Mouse (Mus musculus) hindbrain, embryonic 12.5 days (tissue): Measurements from ENCODE around the gene Bod1l. TPM values are rescaled to one million over a fixed set of nuclear protein-coding genes. Genes with fewer than 3 reads are reported as not detected.

ENCODE experiments used
- ATAC-seq: fragments of 200-750 bp; cut with Nextera tagmentation; 2 replicates; pipeline ENCODE4 v1.8.0; 2017; ENCODE audit warnings: moderate TSS enrichment; ENCODE audit not compliant: low FRiP score
- H3K27ac ChIP-seq: fragments of 300-500 bp; sonication (generic); 2 replicates; pipeline ENCODE4 v1.5.1; 2016; ENCODE audit warnings: mild to moderate bottlenecking
- H3K27me3 ChIP-seq: fragments of 300-500 bp; sonication (generic); 2 replicates; pipeline ENCODE4 v1.6.1; 2016; ENCODE audit warnings: mild to moderate bottlenecking
- H3K36me3 ChIP-seq: fragments of 300-500 bp; sonication (generic); 2 replicates; pipeline ENCODE4 v1.6.1; 2016; ENCODE audit warnings: mild to moderate bottlenecking
- H3K4me1 ChIP-seq: fragments of 300-500 bp; sonication (generic); 2 replicates; pipeline ENCODE4 v1.6.1; 2016
- H3K4me2 ChIP-seq: fragments of 300-500 bp; sonication (generic); replicated peaks from 2 replicates; pipeline ENCODE4 v1.6.1; 2016; ENCODE audit warnings: mild to moderate bottlenecking
- H3K4me3 ChIP-seq: fragments of 300-500 bp; sonication (generic); 2 replicates; pipeline ENCODE4 v1.5.1; 2016; ENCODE audit warnings: mild to moderate bottlenecking
- H3K9ac ChIP-seq: fragments of 300-500 bp; sonication (generic); 2 replicates; pipeline ENCODE4 v1.6.1; 2016; ENCODE audit warnings: mild to moderate bottlenecking, moderate library complexity
- H3K9me3 ChIP-seq: fragments of 300-500 bp; sonication (generic); replicated peaks from 2 replicates; pipeline ENCODE4 v1.6.1; 2016; ENCODE audit warnings: mild to moderate bottlenecking
- WGBS: fragments of 180-500 bp; shearing (Covaris S2); methylation state at CpG from one replicate; pipeline ENCODE4 v1.1.7; 2016; 5-methylcytosine and 5-hydroxymethylcytosine counted together
- polyA plus RNA-seq: library from polyadenylated mRNA; unstranded; fragments of >200 nt; fragmentation: Nextera tagmentation; extraction: Ambion mirVana; gene quantifications from 2 replicates; pipeline ENCODE4 v1.2.1, GENCODE M21; 2016

The Bod1l gene
- polyA plus RNA-seq, 1 experiment from 2014 or later, result 29.6 TPM

DNA sequence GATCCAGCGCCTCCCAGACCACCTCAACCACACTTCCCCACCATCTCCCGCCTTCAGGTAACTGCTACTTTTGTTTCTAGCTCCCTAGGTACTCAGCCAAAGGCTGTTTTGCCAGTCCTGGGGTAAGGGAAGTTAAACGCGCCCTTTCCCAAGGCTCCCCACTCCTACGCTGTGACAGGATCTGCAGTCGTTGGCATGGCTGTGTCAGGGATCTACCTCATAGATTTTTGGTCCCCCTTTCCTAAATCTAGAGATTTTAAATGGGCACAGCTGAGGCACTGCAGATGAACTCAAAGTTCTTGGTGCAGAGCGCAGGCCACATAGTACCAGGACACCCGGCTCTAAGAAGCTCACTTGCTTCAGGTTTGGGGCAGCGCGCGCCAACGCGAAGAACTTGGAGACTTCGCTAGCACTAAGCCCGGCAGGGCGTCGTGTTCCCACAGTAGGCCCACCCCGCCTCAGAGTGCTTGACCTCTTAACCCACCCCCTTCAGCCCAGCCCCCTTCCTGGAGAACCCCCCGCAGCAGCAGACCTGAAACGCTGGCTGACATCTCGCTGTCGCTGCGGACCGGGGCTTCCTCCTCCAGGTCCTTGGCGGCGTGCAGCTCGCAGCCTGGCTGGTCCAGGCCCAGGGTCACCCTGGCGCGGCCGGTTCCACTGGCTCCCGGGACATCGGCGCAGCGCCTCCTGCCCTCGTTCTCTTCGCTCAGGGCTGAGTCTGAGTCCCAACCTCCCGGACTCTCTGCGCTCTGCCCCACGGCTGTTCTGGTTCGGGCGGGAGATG is 81.0 kb downstream of the Bod1l start:
- peaks cover 95% of the 10 kb centered on the region for H3K27me3 ChIP-seq
- no peaks in the 10 kb centered on the region for H3K9me3 ChIP-seq
- H3K36me3 ChIP-seq, result no peaks in the 10 kb centered on the region
- H3K4me1 ChIP-seq, result peaks cover 36% of the 10 kb centered on the region
- peak overlapping the region; percentile 62 for H3K4me2 ChIP-seq
- WGBS, result under 1% methylated on average over 36 of the region's 41 CpGs
- peak overlapping the region; percentile 45; the same call in 1 of the 2 replicates for H3K9ac ChIP-seq
- H3K4me3 ChIP-seq, result peak overlapping the region; percentile 31
- peak; percentile 30; the same call in 1 of the 2 replicates for ATAC-seq
- no peak overlapping the region for H3K27ac ChIP-seq

DNA sequence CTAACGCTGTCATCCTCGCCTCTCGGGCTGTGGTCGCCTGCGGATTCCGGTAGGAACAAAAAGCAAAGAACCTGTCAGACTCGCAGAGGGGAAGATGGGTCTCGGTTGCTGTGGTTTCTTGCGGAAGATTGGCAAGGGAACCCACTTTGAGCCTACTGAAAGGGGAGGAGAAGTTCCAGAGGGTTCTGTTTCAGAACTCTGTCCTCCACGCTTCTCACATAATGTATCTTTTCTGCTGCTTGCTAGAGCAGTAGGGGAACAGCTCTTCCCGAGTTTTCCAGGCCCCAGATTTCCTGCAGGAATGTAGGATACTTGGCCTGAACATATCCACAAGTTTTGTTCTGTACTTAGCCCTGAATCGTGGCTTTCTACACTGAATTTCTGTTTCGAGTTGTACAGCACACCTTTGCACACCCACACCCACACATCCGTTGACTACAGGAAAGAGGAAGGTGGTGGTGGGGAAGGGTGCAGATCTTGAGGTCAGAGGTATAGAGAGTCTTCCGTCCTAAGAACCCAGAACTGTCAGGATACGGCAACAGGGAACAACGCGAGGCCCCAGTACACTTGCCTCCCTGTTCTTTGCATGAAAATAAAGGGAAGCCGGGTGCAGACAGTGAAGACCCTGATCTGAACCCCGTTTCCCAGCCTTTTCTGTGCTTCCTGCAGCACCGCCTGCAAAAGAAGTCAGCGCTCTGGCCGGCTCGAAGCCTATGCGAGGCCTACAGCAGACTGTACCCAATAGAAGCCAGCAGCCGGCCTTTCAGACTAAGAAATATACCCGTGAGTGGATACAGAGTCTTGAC is 81.8 kb downstream of the Bod1l start:
- Histone ChIP-seq H3K4me3 (peak overlapping the region; percentile 31), H3K36me3 (no peaks in the 10 kb centered on the region), H3K9me3 (no peaks in the 10 kb centered on the region), H3K27me3 (peaks cover 95% of the 10 kb centered on the region), H3K4me2 (peak overlapping the region; percentile 62; the same call in 1 of the 2 replicates), H3K9ac (0 out of 2 replicates have a peak overlapping the region, but pooled peaks have one; percentile 8), H3K4me1 (peaks cover 28% of the 10 kb centered on the region), H3K27ac (no peak overlapping the region)
- ATAC-seq, result no peak
- WGBS, result 1% methylated on average over 27 of the region's 27 CpGs

DNA sequence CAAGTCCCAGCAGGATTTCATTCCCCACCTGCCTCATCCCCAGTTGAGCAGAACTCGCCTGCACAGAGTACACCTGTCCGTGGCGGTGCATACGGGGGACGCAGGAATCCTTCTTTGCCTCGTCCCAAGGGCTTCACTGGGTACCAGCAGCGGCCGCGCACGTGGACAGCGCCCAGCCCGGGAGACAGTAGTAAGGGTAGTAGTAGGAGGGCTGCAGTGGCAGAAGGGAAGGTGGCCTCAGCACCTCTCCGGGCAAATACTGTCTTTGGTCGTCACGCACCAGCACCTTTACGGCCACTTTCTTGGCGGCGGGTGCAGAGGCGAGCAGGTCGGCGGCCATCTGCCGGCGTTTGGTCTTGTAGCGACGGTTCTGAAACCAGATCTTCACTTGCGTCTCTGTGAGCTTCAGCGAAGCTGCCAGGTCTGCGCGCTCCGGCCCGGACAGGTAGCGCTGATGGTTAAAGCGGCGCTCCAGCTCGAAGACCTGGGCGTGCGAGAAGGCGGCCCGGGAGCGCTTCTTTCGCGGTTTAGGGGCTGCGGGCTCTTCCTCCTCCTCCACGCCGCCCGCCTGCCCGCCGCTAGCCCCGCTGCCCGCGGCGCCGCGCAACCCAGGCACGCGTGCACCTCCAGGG is 82.5 kb downstream of the Bod1l start:
- no peak overlapping the region for H3K27ac ChIP-seq
- peak overlapping the region; percentile 19; the same call in 1 of the 2 replicates for H3K4me2 ChIP-seq
- 0 out of 2 replicates have a peak, but pooled peaks have one; percentile 18 for ATAC-seq
- H3K36me3 ChIP-seq, result no peaks in the 10 kb centered on the region
- H3K9me3 ChIP-seq, result no peaks in the 10 kb centered on the region
- peaks cover 95% of the 10 kb centered on the region for H3K27me3 ChIP-seq
- H3K9ac ChIP-seq, result 0 out of 2 replicates have a peak overlapping the region, but pooled peaks have one; percentile 8
- peak overlapping the region; percentile 11 for H3K4me3 ChIP-seq
- under 1% methylated on average over 52 of the region's 56 CpGs for WGBS
- H3K4me1 ChIP-seq, result peaks cover 26% of the 10 kb centered on the region

DNA sequence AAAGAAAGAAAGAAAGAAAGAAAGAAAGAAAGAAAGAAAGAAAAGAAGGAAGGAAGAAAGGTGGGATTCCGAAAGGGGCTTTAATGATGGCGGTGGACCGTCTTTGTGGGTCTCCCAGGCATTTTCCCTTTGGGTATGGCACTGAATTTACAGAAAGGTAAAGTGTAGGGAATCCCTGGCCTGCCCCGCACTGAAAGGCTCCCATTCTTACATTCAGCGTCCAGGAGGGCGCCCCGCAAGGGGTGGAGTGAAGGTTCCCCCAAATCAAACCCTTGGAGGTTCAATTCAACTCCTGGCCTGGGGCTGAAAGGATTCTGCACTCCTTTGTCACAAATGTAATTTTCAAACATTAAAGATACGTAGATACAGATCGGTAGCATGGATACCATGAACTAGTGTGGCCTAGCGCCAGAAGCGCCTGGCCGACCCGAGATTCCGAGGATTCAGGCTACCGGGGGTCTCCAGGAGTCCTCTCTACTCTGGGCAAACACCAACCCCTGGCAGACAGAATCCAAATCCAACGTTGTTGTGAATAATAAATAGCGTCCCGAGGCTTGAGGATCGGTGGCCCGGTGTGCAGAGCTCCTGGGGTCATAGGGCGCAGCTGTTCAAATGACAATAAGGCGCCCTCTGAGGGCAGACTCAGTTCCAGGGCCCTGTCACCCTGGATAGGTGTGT is 83.1 kb downstream of the Bod1l start:
- 3% methylated on average over 22 of the region's 22 CpGs for WGBS

DNA sequence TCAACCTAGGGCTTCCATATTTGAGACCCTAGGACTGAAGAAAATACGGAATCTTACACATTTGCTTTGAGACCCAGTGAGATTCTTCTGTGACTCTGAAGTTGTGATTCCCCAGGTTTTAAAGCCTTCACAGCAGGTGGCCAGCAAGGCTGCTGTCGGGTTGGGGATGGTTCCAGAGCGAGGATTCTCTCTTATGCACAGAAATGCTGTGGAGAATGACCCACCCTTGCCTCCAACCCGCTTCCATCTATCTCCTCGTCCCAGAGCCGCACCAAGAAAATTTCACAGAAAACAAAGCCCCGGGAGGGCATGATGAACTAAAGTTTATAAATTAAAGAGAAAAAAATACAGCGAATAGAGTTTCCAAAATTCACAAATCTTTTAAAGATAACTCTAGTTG is 84.0 kb downstream of the Bod1l start:
- Histone ChIP-seq H3K4me3 (no peak overlapping the region), H3K27ac (no peak overlapping the region), H3K27me3 (peaks cover 96% of the 10 kb centered on the region), H3K4me1 (peaks cover 26% of the 10 kb centered on the region), H3K36me3 (no peaks in the 10 kb centered on the region), H3K9me3 (no peaks in the 10 kb centered on the region), H3K9ac (no peak overlapping the region), H3K4me2 (no peak overlapping the region)
- ATAC-seq, result no peak
- 7% methylated on average over 8 of the region's 8 CpGs for WGBS

More for the DNA sequence above, 83.1 kb downstream of the Bod1l start:
- peaks cover 95% of the 10 kb centered on the region for H3K27me3 ChIP-seq
- H3K4me1 ChIP-seq, result peaks cover 26% of the 10 kb centered on the region
- H3K9ac ChIP-seq, result no peak overlapping the region
- ATAC-seq, result no peak
- no peak overlapping the region for H3K27ac ChIP-seq
- peak overlapping the region; percentile 11 for H3K4me3 ChIP-seq
- no peaks in the 10 kb centered on the region for H3K36me3 ChIP-seq
- peak overlapping the region; percentile 19; the same call in 1 of the 2 replicates for H3K4me2 ChIP-seq
- H3K9me3 ChIP-seq, result no peaks in the 10 kb centered on the region

DNA sequence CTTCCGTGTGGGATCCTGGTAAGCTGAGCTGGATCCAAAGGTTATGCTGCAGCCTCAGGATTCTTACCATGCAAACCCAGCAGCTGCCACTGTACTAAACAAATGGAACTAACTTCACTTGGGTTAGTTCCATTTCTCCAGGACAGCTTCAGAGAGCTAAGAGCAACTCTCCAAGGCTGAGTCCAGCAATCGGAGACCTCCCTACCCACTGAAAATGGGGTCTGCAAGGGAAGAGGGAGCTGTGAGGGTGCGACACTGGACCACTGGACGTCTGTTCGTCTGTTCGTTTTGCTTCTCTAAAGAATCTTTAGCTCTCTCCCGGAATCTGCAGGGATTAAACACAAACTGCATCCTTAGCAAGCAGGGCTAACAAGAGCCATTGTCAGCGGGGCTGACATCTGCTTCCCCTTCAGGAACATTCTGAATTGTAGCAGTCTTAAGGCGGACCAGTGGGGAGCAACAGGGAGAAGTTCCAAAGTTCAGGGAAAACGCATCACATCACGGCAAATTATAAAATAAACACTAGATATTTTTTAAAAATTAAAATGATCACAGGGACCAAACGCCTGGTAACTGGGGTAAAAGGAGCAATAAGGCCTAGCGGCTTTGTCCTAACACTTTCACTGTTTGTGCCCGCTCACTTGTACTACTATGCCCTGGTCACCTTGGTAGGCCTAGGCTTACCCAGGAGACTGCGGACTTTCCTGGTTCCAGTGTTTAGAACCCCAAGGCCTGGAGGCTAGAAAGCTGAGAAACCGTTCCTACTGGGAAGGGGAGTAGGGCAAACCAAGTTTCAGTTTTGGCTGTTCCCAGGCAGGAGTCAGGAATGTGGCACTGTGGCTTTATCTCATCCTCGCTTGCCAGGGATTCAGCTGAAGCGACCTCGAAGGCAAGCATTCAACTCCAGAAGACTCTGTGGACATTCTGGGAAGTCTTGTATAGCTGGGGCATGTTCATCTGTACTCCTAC is 85.2 kb downstream of the Bod1l start:
- no peak for ATAC-seq
- Histone ChIP-seq H3K4me3 (no peak overlapping the region), H3K27ac (no peak overlapping the region), H3K4me1 (peaks cover 24% of the 10 kb centered on the region), H3K36me3 (no peaks in the 10 kb centered on the region), H3K9me3 (no peaks in the 10 kb centered on the region), H3K4me2 (no peak overlapping the region), H3K27me3 (peaks cover 96% of the 10 kb centered on the region), H3K9ac (no peak overlapping the region)
- WGBS, result 9% methylated on average over 19 of the region's 19 CpGs

DNA sequence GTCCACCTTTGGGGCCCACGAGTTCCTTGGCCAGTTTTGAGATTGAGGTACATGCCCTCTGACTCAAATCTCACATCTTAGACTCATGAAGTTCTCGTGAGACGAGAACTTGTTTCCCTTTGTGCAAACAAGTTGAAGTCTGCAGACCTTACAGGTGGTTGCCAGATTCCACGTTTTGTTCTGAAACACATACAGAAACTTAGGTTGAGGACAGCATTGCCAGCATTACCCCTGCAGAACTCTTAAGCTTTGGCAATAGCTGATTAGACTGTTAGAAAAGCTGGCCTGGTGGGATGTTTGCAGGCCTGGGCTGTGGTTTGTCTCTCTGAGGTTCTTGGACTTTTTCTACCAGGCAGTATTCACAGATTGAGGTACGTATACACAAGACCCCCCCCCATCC is 86.8 kb downstream of the Bod1l start:
- no peak overlapping the region for H3K4me2 ChIP-seq
- 6% methylated on average over 5 of the region's 5 CpGs for WGBS
- peaks cover 96% of the 10 kb centered on the region for H3K27me3 ChIP-seq
- H3K9ac ChIP-seq, result no peak overlapping the region
- ATAC-seq, result no peak
- H3K4me3 ChIP-seq, result no peak overlapping the region
- no peak overlapping the region for H3K27ac ChIP-seq
- H3K9me3 ChIP-seq, result no peaks in the 10 kb centered on the region
- no peaks in the 10 kb centered on the region for H3K36me3 ChIP-seq
- peaks cover 12% of the 10 kb centered on the region for H3K4me1 ChIP-seq

DNA sequence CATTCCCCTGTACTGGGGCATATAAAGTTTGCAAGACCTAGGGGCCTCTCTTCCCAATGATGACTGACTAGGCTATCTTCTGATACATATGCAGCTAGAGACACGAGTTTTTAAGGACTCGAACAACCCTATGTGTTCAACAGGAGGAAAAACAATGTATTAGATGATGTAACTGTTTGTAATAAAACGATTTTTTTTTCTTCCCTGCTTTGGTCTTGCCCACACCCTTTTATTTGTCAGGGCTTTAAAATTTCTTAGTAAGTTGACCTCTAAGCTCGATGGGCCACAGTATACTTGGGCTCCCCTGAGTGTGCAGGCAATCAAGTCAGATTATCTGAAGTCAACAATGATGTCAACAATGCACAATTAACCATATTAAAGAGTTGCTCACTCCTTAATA is 87.7 kb downstream of the Bod1l start:
- no peak overlapping the region for H3K27ac ChIP-seq
- H3K36me3 ChIP-seq, result no peaks in the 10 kb centered on the region
- no peak overlapping the region for H3K4me2 ChIP-seq
- 3% methylated on average over 4 of the region's 4 CpGs for WGBS
- H3K9me3 ChIP-seq, result no peaks in the 10 kb centered on the region
- no peak overlapping the region for H3K4me3 ChIP-seq
- no peak for ATAC-seq
- H3K9ac ChIP-seq, result no peak overlapping the region
- H3K27me3 ChIP-seq, result peaks cover 96% of the 10 kb centered on the region
- peaks cover 6% of the 10 kb centered on the region for H3K4me1 ChIP-seq

DNA sequence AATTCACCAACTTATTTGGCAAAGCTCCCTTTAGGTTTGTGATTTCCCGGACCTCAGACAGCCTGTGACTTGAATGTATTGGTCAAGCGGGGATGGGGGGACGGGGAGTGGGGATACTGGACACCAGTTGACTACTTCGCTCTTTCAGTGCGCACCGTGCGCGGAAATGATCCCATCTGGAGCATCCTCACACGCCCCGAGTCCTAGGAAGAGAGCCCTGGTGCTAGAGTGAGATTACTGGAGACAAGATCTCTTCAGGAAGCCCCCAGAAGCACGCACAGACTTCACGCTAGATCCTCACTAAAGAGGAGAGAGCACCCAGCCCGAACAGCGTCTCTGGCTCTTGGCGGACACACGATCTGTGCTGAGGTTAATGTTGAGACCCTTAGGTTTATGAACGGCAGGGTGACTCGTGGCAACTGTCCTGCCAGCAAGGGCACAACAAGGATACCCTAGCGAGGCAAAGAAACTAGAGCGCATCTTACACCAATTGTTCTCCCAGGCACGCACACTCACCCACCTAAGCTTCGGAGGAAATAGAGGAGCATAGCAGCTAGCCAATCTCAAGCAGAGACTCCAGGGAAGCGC is 88.6 kb downstream of the Bod1l start:
- Histone ChIP-seq H3K27ac (no peak overlapping the region), H3K4me2 (no peak overlapping the region), H3K9ac (no peak overlapping the region), H3K27me3 (peaks cover 97% of the 10 kb centered on the region), H3K4me3 (no peak overlapping the region), H3K4me1 (0 out of 2 replicates have a peak, but pooled peaks cover 4% of the 10 kb centered on the region), H3K36me3 (no peaks in the 10 kb centered on the region), H3K9me3 (no peaks in the 10 kb centered on the region)
- WGBS, result 2% methylated on average over 23 of the region's 23 CpGs
- no peak for ATAC-seq

DNA sequence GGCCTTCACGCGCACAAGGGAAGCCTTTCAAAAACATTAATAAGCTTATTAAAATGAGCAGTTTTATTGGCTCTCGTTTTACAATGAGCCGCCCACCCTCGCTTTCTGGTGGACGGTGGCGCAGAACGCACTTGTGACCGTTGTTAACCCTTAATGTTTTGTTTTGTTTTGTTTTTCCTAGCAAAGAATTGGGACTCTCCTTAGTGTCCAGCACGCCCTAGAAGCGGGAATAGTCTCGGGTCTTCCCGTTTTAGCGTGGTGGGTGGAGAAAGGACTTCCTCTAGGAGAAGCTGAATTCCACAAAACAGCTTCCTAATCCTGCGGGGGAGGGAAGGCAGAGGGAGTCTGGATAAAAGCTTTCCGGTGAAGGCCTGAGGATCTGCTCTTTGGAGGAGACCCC is 89.3 kb downstream of the Bod1l start:
- Histone ChIP-seq H3K4me1 (0 out of 2 replicates have a peak, but pooled peaks cover 4% of the 10 kb centered on the region), H3K9ac (no peak overlapping the region), H3K9me3 (no peaks in the 10 kb centered on the region), H3K27me3 (peaks cover 97% of the 10 kb centered on the region), H3K36me3 (no peaks in the 10 kb centered on the region), H3K4me2 (peak overlapping the region; percentile 13; the same call in 1 of the 2 replicates), H3K4me3 (no peak overlapping the region), H3K27ac (no peak overlapping the region)
- ATAC-seq, result no peak
- WGBS, result under 1% methylated on average over 16 of the region's 16 CpGs
